Mouse (Mus musculus) CH12.LX (cell line): ENCODE measurements at regions not wholly inside any gene's neighbourhood (a gene's known extent, or its start where the extent isn't known, plus 50 kb on each side); places are given as distances from the start of the nearest gene placed in this dataset.

Experiments
- DNase-seq: peaks from one replicate; pipeline ENCODE4 v3.0.0-alpha.2; 2013; ENCODE audit errors: extremely low read depth
- H3K27ac ChIP-seq: 2 replicates; pipeline ENCODE4 v1.5.1; 2012; ENCODE audit warnings: low read depth, mild to moderate bottlenecking, control low read depth, moderate library complexity; ENCODE audit not compliant: insufficient read depth
- H3K27me3 ChIP-seq: replicated peaks from 2 replicates; pipeline ENCODE3; 2012; ENCODE audit warnings: inconsistent platforms
- H3K36me3 ChIP-seq, 2 experiments: replicated peaks in 1 of 2; 2 replicates each; pipeline versions ENCODE3 to v1.6.1; 2012; ENCODE audit warnings: inconsistent platforms in 1 of 2, low read length in 1 of 2, mild to moderate bottlenecking in 1 of 2, mixed read lengths in 1 of 2, moderate library complexity in 1 of 2; ENCODE audit not compliant: control insufficient read depth in 1 of 2, insufficient read depth in 1 of 2
- H3K4me1 ChIP-seq, 2 experiments: 2 replicates each; pipeline ENCODE4 v1.6.1; 2012; ENCODE audit warnings: inconsistent platforms in 1 of 2, moderate library complexity in 1 of 2; ENCODE audit not compliant: insufficient read depth in 2 of 2, control insufficient read depth in 1 of 2
- H3K4me2 ChIP-seq: 2 replicates; pipeline ENCODE4 v1.6.1; 2012; ENCODE audit warnings: low read depth, mild to moderate bottlenecking, control low read depth; ENCODE audit not compliant: poor library complexity, insufficient read depth, severe bottlenecking
- H3K4me3 ChIP-seq, 3 experiments: fragments of 150-350 bp in 1 of 3; sonication (generic) in 1 of 3; replicated peaks in 1 of 3; 2 replicates each; pipeline versions ENCODE3 to v1.5.1; 2011 to 2012; ENCODE audit warnings: low read depth in 2 of 3, low read length in 2 of 3, mild to moderate bottlenecking in 2 of 3, moderate library complexity in 2 of 3, control low read depth in 1 of 3, improper control_type of control experiment in 1 of 3, inconsistent platforms in 1 of 3, mixed read lengths in 1 of 3; ENCODE audit not compliant: poor library complexity in 1 of 3
- H3K79me2 ChIP-seq: replicated peaks from 2 replicates; pipeline ENCODE4 v1.6.1; 2012; ENCODE audit warnings: mild to moderate bottlenecking, moderate library complexity; ENCODE audit not compliant: control insufficient read depth, poor library complexity, insufficient read depth, severe bottlenecking; ENCODE audit errors: extremely low read depth
- H3K9ac ChIP-seq: 2 replicates; pipeline ENCODE4 v1.6.1; 2012; ENCODE audit warnings: low read depth, mild to moderate bottlenecking, control low read depth, moderate library complexity; ENCODE audit not compliant: insufficient read depth
- H3K9me3 ChIP-seq: replicated peaks from 2 replicates; pipeline ENCODE3; 2012; ENCODE audit warnings: low read length, inconsistent platforms, mixed read lengths
- BHLHE40 ChIP-seq: IDR thresholded peaks from 2 replicates; pipeline ENCODE4 v1.6.1; 2011; ENCODE audit warnings: mild to moderate bottlenecking, low read depth, low read length, improper control_type of control experiment
- CHD1 ChIP-seq: IDR thresholded peaks from 2 replicates; pipeline ENCODE4 v1.6.1; 2012; ENCODE audit warnings: low read depth, low read length, improper control_type of control experiment, inconsistent platforms
- CHD2 ChIP-seq: IDR thresholded peaks from 2 replicates; pipeline ENCODE4 v1.6.1; 2011; ENCODE audit warnings: low read length, improper control_type of control experiment
- EP300 ChIP-seq: IDR thresholded peaks from 2 replicates; pipeline ENCODE4 v1.6.1; 2011; ENCODE audit warnings: low read length, improper control_type of control experiment
- ETS1 ChIP-seq: conservative IDR thresholded peaks from 2 replicates; pipeline ENCODE4 v1.6.1; 2012; ENCODE audit warnings: low read depth, mild to moderate bottlenecking, inconsistent platforms, low read length, improper control_type of control experiment, moderate library complexity
- HCFC1 ChIP-seq: IDR thresholded peaks from 2 replicates; pipeline ENCODE4 v1.6.1; 2012; ENCODE audit warnings: low read depth, mild to moderate bottlenecking, inconsistent platforms, low read length, improper control_type of control experiment
- JUN ChIP-seq: IDR thresholded peaks from 2 replicates; pipeline ENCODE4 v1.6.1; 2011; ENCODE audit warnings: low read depth, mild to moderate bottlenecking, low read length, improper control_type of control experiment, moderate library complexity; ENCODE audit not compliant: insufficient read depth
- JUND ChIP-seq: conservative IDR thresholded peaks from 2 replicates; pipeline ENCODE4 v1.6.1; 2011; ENCODE audit warnings: low read depth, low read length, improper control_type of control experiment
- KAT2A ChIP-seq: IDR thresholded peaks from 2 replicates; pipeline ENCODE4 v1.6.1; 2012; ENCODE audit warnings: low read length, improper control_type of control experiment, inconsistent platforms; ENCODE audit not compliant: insufficient replicate concordance
- MAFK ChIP-seq: IDR thresholded peaks from 2 replicates; pipeline ENCODE4 v1.6.1; 2011; ENCODE audit warnings: low read length, improper control_type of control experiment; ENCODE audit not compliant: insufficient replicate concordance
- MAZ ChIP-seq: IDR thresholded peaks from 2 replicates; pipeline ENCODE4 v1.6.1; 2012; ENCODE audit warnings: low read depth, mild to moderate bottlenecking, inconsistent platforms, low read length, improper control_type of control experiment, moderate library complexity
- MEF2A ChIP-seq: IDR thresholded peaks from 2 replicates; pipeline ENCODE4 v1.6.1; 2014; ENCODE audit warnings: low read depth, mild to moderate bottlenecking, inconsistent platforms, low read length, improper control_type of control experiment, borderline replicate concordance
- MYC ChIP-seq: IDR thresholded peaks from 2 replicates; pipeline ENCODE4 v1.6.1; 2011; ENCODE audit warnings: low read depth, mild to moderate bottlenecking, improper control_type of control experiment, low read length
- NRF1 ChIP-seq: IDR thresholded peaks from 2 replicates; pipeline ENCODE4 v1.6.1; 2014; ENCODE audit warnings: low read depth, mild to moderate bottlenecking, inconsistent platforms, low read length, improper control_type of control experiment, moderate library complexity
- PAX5 ChIP-seq: IDR thresholded peaks from 2 replicates; pipeline ENCODE4 v1.6.1; 2012; ENCODE audit warnings: low read length, inconsistent platforms, mixed read lengths
- POLR2A ChIP-seq: IDR thresholded peaks from 2 replicates; pipeline ENCODE4 v1.6.1; 2011; ENCODE audit warnings: low read depth, mild to moderate bottlenecking, improper control_type of control experiment, low read length
- RCOR1 ChIP-seq: conservative IDR thresholded peaks from 2 replicates; pipeline ENCODE4 v1.6.1; 2012; ENCODE audit warnings: low read depth, mild to moderate bottlenecking, inconsistent platforms, low read length, improper control_type of control experiment
- SIN3A ChIP-seq: IDR thresholded peaks from 2 replicates; pipeline ENCODE4 v1.6.1; 2012; ENCODE audit warnings: low read length, improper control_type of control experiment, inconsistent platforms
- TBP ChIP-seq: conservative IDR thresholded peaks from 2 replicates; pipeline ENCODE4 v1.6.1; 2011; ENCODE audit warnings: low read depth, low read length, improper control_type of control experiment
- TCF12 ChIP-seq: IDR thresholded peaks from 2 replicates; pipeline ENCODE4 v1.6.1; 2014; ENCODE audit warnings: low read depth, mild to moderate bottlenecking, inconsistent platforms, low read length, improper control_type of control experiment
- UBTF ChIP-seq: IDR thresholded peaks from 2 replicates; pipeline ENCODE4 v1.6.1; 2012; ENCODE audit warnings: low read depth, mild to moderate bottlenecking, inconsistent platforms, low read length, improper control_type of control experiment, moderate library complexity
- USF1 ChIP-seq: IDR thresholded peaks from 2 replicates; pipeline ENCODE4 v1.6.1; 2014; ENCODE audit warnings: low read depth, mild to moderate bottlenecking, inconsistent platforms, low read length, improper control_type of control experiment
- ZNF384 ChIP-seq: IDR thresholded peaks from 2 replicates; pipeline ENCODE4 v1.6.1; 2012; ENCODE audit warnings: low read depth, low read length, improper control_type of control experiment, inconsistent platforms
- dilution Hi-C: fragments of 300-500 bp; cut with MboI; formaldehyde crosslinking; loops from 2 replicates; pipeline ENCODE4 v1.14.3; 2020; ENCODE audit warnings: low sequenced_read_pairs; ENCODE audit not compliant: extremely low pct_unique_long_range_greater_than_20kb, extremely low pct_ligation_motif_present
- in situ Hi-C: fragments of 300-500 bp; cut with MboI; formaldehyde crosslinking; loops from 3 replicates; pipeline ENCODE4 v1.14.3; 2019; ENCODE audit warnings: low sequenced_read_pairs, low pct_ligation_motif_present, low pct_unique_long_range_greater_than_20kb, mixed read lengths

DNA sequence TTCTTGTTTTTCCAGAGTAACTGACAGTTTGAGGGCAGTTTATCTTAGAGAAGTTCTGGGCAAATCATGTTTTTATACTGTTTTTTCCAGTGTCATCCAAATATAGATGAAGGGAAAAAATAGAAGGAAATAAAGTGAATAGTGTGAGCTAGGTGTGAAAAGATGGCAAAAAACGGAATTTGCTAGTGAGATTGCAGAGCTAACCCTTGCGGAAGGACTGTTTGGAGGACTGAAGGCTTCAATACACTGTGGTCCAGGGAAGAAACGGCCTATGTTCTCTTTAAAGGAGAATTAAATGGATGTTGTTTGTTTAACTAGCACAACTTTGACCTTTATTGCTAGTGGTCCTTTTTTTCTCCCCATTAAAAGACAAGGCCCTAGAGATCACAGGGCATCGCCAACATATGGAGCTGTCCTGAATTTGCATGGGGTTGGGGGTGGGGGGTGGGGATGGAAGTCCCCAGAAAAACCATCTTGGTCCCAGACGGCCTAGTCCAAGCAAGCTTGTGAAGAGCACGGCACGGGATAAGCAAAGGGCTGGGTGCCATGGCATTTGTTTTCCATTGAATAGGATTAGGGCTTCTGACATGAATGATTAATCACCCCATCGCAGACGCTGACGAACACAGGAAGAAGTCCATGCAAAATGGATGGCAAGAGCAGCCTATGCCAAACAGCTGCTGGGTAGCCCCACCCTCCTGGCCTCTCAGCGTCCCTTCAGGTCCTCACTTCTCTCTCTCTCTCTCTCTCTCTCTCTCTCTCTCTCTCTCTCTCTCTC, 480.0 kb downstream of the Nuf2 start:
- H3K79me2 ChIP-seq, result no peaks in the 10 kb centered on the region
- dilution Hi-C loops, result no loop called here
- H3K9me3 ChIP-seq, result peaks cover 60% of the 10 kb centered on the region
- H3K27me3 ChIP-seq, result no peaks in the 10 kb centered on the region
- no peaks in the 10 kb centered on the region for H3K36me3 ChIP-seq
- no peak overlapping the region for H3K27ac ChIP-seq
- TF ChIP-seq EP300 (no peak), ZNF384 (no peak), CHD1 (no peak), USF1 (no peak), ETS1 (no peak), SIN3A (no peak), KAT2A (no peak), BHLHE40 (no peak), JUN (no peak), NRF1 (no peak), MYC (no peak), MAFK (no peak), TBP (no peak), MEF2A (no peak), CHD2 (no peak), TCF12 (no peak), UBTF (no peak)
- no peak overlapping the region for H3K9ac ChIP-seq
- no peaks in the 10 kb centered on the region for H3K4me1 ChIP-seq
- H3K4me2 ChIP-seq, result no peak overlapping the region
- H3K4me3 ChIP-seq, result no peak overlapping the region
- DNase-seq, result no peak
- in situ Hi-C loops, result no loop called here

DNA sequence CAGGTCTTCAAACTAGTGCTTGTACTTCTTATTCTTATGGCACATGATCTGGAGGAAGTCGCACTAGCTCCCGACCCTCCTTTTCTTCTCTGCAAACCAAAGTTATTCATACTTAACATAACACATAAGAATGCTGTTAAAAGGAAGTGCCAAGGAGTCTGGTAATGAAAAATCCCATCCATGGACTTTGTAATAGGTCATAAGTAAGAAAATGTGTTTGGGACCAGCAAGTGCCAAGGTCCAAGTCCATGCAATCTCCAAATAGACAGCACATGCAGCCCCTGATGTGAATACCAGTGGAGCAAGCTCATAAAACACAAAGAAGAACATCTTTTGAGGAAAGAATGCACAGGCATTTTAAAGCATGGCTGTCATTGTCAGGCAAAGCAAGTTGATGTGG, 481.4 kb downstream of the Nuf2 start:
- Histone ChIP-seq H3K4me2 (no peak overlapping the region), H3K4me1 (no peaks in the 10 kb centered on the region), H3K36me3 (no peaks in the 10 kb centered on the region), H3K27ac (no peak overlapping the region), H3K9me3 (peaks cover 64% of the 10 kb centered on the region), H3K79me2 (no peaks in the 10 kb centered on the region), H3K9ac (no peak overlapping the region), H3K4me3 (no peak overlapping the region), H3K27me3 (no peaks in the 10 kb centered on the region)
- TF ChIP-seq POLR2A, result no peak
- TF ChIP-seq HCFC1, result no peak
- TF ChIP-seq MAFK, result no peak
- no peak for TF ChIP-seq MAZ
- TF ChIP-seq ETS1, result no peak
- TF ChIP-seq TCF12, result no peak
- TF ChIP-seq JUND, result no peak
- TF ChIP-seq ZNF384, result no peak
- TF ChIP-seq MYC, result no peak
- no peak for TF ChIP-seq RCOR1
- TF ChIP-seq PAX5, result no peak
- in situ Hi-C loops, result no loop called here
- dilution Hi-C loops, result no loop called here
- DNase-seq, result no peak
